Mouse (Mus musculus) small intestine, adult 2 months (tissue): ENCODE results near the gene Ttc21a. TPM values are rescaled to one million over a fixed set of nuclear protein-coding genes. Genes with fewer than 3 reads are reported as not detected.

Source experiments
- H3K27ac ChIP-seq: fragments of 200-500 bp; 2 replicates; pipeline ENCODE4 v1.5.1; 2012; ENCODE audit warnings: low read depth, low read length, control low read depth, inconsistent platforms; ENCODE audit not compliant: insufficient read depth
- H3K27me3 ChIP-seq: fragments of 200-500 bp; 2 replicates; pipeline ENCODE4 v1.6.1; 2012; ENCODE audit warnings: mild to moderate bottlenecking, moderate library complexity, low read length, inconsistent platforms; ENCODE audit not compliant: control insufficient read depth, insufficient read depth
- H3K36me3 ChIP-seq: fragments of 200-500 bp; 2 replicates; pipeline ENCODE4 v1.6.1; 2012; ENCODE audit warnings: mild to moderate bottlenecking, low read length, control low read depth, inconsistent platforms; ENCODE audit not compliant: control insufficient read depth, insufficient read depth
- H3K4me1 ChIP-seq: fragments of 200-500 bp; 2 replicates; pipeline ENCODE4 v1.6.1; 2012; ENCODE audit warnings: low read length, inconsistent platforms, mixed read lengths; ENCODE audit not compliant: control insufficient read depth, insufficient read depth, insufficient read length
- H3K4me3 ChIP-seq: fragments of 200-500 bp; 2 replicates; pipeline ENCODE4 v1.5.1; 2012; ENCODE audit warnings: low read depth, mild to moderate bottlenecking, control low read depth, inconsistent platforms, low read length, moderate library complexity
- CTCF ChIP-seq: fragments of 200-500 bp; IDR thresholded peaks from 2 replicates; pipeline ENCODE4 v1.5.1; 2012; ENCODE audit warnings: low read depth, mild to moderate bottlenecking, control low read depth, inconsistent platforms, low read length, moderate library complexity, mixed read lengths; ENCODE audit not compliant: insufficient replicate concordance, insufficient read length; ENCODE audit errors: extremely low read depth
- POLR2A ChIP-seq: fragments of 200-500 bp; IDR thresholded peaks from 2 replicates; pipeline ENCODE4 v1.6.1; 2012; ENCODE audit warnings: low read depth, mild to moderate bottlenecking, control low read depth, inconsistent platforms, low read length, moderate library complexity
- WGBS: fragments of 180-500 bp; shearing (Covaris S2); methylation state at CpG from one replicate; pipeline ENCODE4 v1.1.7; 2018; 5-methylcytosine and 5-hydroxymethylcytosine counted together
- polyA plus RNA-seq: library from polyadenylated mRNA; depleted of rRNA; stranded (reverse); fragments of >200 nt; gene quantifications from 2 replicates; pipeline ENCODE4 v1.2.3, GENCODE M21; 2012

Ttc21a gene
- polyA plus RNA-seq, 1 experiment: not detected

DNA sequence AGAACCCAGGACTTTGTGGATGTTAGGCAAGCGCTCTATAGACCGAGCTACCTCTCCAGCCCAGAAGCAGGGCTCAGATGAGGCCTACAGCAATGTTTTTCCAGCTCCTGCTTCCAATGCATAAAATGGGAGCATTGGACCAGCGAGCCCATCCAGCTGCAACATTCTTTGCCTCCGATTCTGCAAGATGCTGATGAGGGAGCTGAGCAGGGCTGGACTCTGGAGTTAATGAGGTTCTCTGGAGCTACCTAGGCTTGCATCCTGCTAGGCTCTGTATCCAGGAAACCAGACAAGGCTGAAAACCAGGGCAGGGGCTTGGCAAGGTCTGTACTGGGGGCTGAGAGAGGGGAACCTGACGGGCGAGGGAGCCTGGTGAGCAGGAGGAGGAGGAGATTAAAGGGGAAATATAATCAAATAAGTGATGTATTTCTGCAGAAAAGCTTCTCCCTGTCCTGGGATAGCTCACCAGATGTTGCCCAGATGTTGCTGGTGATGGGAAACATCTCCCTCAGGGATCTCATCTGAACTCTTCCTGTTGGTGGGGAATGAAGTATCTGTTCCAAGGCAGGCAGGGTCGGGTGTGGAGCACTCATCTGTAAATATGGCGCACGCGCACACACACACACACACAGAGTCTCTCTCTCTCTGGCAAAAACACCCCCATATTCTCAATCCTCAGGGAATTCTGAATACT lies 48.6 kb downstream of the Ttc21a start:
- Histone ChIP-seq H3K27ac (no peak overlapping the region), H3K36me3 (no peaks in the 10 kb centered on the region), H3K4me3 (no peak overlapping the region), H3K27me3 (no peaks in the 10 kb centered on the region), H3K4me1 (peaks cover 23% of the 10 kb centered on the region)
- no peak for TF ChIP-seq POLR2A
- no peak for TF ChIP-seq CTCF
- 81% methylated on average over 10 of the region's 10 CpGs for WGBS

DNA sequence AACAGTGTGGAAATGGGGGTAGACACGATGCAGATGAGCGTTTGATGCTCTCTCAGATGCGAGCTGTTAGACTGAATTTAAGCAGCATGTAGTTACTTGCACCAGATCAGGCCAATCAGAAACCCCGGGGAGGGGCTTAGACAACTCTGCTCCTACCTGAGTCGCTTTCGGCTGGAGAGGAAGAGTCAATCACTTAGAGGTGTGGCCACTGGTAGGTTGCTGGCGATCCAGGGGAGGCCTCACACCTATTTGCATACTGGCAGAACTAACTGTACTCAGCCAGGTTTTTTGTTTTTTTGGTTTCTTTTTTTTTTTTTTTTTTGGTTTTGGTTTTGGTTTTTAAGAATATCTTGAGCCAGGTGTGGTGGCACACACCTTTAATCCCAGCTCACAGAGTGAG lies 50.9 kb downstream of the Ttc21a start:
- no peak for TF ChIP-seq CTCF
- no peak for TF ChIP-seq POLR2A
- H3K4me3 ChIP-seq: no peak overlapping the region
- H3K36me3 ChIP-seq: no peaks in the 10 kb centered on the region
- 37% methylated on average over 7 of the region's 7 CpGs for WGBS
- H3K27me3 ChIP-seq: peaks cover 7% of the 10 kb centered on the region; the same call in 1 of the 2 replicates
- peaks cover 6% of the 10 kb centered on the region for H3K4me1 ChIP-seq
- H3K27ac ChIP-seq: no peak overlapping the region

- TF ChIP-seq POLR2A (no peak), CTCF (no peak)
- 61% methylated on average over 5 of the region's 5 CpGs for WGBS
- no peak overlapping the region for H3K4me3 ChIP-seq
These were observed 53.9 kb downstream of the Ttc21a start for GRCm38 (mm10) chr9:119991310-119991709.

DNA sequence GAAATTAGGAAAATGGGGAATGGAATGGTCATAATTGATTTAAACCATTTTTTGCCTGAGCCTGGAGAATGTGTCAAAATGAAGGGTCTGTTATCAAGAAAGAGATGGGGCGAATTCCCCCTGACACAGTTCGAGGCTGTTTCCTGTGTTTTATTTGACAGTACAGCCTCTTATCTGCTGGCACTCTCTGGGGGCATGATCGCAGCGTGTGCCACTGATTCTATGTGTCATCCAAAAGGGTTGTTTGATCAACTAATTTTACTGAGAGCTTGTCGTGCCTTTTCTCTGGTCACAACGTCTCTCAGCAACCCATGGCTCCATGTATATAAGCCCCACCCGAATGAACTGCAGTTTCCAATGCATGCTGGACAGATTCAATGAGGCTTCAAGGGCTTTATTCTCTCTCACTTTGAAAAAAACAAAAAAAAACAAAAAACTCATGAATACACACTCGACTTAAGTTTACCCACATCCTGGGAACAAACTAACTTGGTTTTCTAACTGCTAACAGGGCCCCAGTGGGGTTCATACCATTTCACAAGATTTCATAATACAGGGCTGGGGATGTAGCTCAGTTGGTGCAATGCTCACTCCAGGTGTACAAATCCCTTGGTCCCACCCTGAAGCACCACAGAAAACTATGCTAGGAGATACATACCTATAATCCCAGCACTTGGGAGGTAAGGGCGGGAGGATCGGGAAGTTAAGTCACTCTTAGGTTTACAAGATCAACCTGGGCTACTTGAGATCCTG lies 55.9 kb downstream of the Ttc21a start:
- 53% methylated on average over 10 of the region's 10 CpGs for WGBS
- no peak for TF ChIP-seq POLR2A
- TF ChIP-seq CTCF: no peak
- peaks cover 7% of the 10 kb centered on the region; the same call in 1 of the 2 replicates for H3K27me3 ChIP-seq
- H3K36me3 ChIP-seq: no peaks in the 10 kb centered on the region
- H3K4me3 ChIP-seq: no peak overlapping the region
- H3K27ac ChIP-seq: no peak overlapping the region
- no peaks in the 10 kb centered on the region for H3K4me1 ChIP-seq

More at GRCm38 (mm10) chr9:119991310-119991709, 53.9 kb downstream of the Ttc21a start:
- Histone ChIP-seq H3K36me3 (no peaks in the 10 kb centered on the region), H3K27ac (no peak overlapping the region), H3K27me3 (peaks cover 7% of the 10 kb centered on the region; the same call in 1 of the 2 replicates), H3K4me1 (no peaks in the 10 kb centered on the region)

DNA sequence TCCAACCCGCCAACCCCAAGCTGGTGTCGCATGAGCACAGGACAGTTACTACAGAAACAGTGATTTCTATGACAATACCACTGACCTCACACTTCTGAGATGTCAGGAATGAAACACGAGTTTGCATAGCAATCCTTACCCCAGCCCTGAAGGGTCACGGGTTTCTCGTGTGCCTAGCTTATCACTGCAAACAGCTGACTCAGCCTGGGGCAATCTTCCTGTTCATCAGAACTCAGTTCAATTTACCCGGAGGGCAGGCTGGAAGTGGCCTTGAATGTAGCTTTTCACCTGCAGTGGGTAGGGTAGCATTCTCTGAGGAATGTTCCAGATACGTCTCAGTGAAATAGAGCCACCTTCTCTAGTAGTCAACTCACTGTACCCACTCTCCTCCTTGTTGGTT lies 56.8 kb downstream of the Ttc21a start:
- Histone ChIP-seq H3K36me3 (no peaks in the 10 kb centered on the region), H3K4me1 (no peaks in the 10 kb centered on the region), H3K27me3 (peaks cover 7% of the 10 kb centered on the region; the same call in 1 of the 2 replicates), H3K4me3 (no peak overlapping the region), H3K27ac (no peak overlapping the region)
- TF ChIP-seq POLR2A (no peak), CTCF (no peak)
- WGBS: 45% methylated on average over 7 of the region's 7 CpGs

GRCm38 (mm10) chr9:119996080-119996479 lies 58.7 kb downstream of the Ttc21a start:
- Histone ChIP-seq H3K27ac (no peak overlapping the region), H3K36me3 (no peaks in the 10 kb centered on the region), H3K27me3 (peaks cover 7% of the 10 kb centered on the region; the same call in 1 of the 2 replicates), H3K4me1 (no peaks in the 10 kb centered on the region), H3K4me3 (no peak overlapping the region)
- WGBS: 77% methylated on average over 4 of the region's 4 CpGs
- no peak for TF ChIP-seq POLR2A

DNA sequence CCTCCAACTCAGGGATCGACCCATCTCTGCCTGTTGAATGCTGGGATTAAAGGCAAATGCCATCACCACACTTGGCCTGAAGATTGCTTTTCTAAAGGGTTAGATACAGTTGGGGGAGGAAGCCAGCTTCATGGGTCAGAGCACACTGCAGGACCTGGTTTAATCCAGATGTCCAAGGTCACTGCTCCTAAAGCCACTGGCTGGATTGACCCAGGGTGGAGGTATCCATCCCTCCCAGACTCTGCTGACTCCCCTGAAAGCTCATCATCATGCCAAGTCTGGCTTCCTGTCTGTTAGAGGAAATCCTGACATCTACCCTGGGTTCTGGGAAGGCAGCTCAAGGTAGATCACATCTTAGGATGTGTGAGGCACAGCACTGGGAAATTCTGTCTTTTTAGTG lies 61.4 kb downstream of the Ttc21a start:
- Histone ChIP-seq H3K36me3 (no peaks in the 10 kb centered on the region), H3K4me1 (peaks cover 3% of the 10 kb centered on the region; the same call in 1 of the 2 replicates), H3K4me3 (no peak overlapping the region), H3K27me3 (no peaks in the 10 kb centered on the region), H3K27ac (no peak overlapping the region)
- TF ChIP-seq CTCF: no peak
- no peak for TF ChIP-seq POLR2A
- WGBS: 90% methylated on average over 1 of the region's 1 CpGs
